Mouse (Mus musculus) kidney, postnatal 36 days (tissue): ENCODE results near the gene Timm44.
A peak's percentile ranks its signal among the peaks of the same experiment; 100 is the strongest.

Source experiments
- DNase-seq, 2 experiments: peaks; one replicate each; pipeline ENCODE4 v3.0.0; 2021 to 2022; ENCODE audit warnings: mixed read lengths in 2 of 2

Timm44 gene

DNA sequence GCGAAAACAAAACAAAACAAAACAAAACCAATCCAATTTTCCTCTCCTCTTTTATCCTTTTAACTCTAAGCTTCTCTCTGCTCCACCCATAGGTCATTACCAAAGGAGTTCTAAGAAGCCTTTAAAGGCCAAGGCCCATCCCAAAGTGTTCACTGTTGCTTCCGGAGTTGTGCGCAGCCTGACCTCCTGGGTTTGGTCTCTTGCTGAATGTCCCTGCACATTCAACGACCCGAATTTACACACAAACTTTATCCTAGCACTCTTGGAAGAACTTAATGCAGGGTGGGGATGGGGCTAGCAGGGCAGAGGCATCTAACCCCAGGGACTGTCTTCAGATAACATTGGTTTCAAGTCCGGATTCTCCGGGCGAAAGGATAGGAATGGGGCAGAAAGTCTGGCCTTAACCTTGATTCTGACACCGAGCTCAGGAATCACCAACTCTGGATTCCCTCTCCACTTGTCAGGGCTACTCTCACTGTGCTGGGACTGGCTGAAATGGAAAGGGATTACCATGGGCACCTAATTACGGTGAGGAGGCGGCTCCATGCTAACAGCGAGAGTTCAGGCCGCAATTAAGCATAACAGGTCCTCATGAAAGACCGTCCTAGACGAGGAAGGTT lies 37.8 kb downstream of the Timm44 start:
- peak; percentile 37 to 50 for DNase-seq

- no peak for DNase-seq
Measured at GRCm38 (mm10) chr8:4230612-4231351, 44.9 kb downstream of the Timm44 start.

DNA sequence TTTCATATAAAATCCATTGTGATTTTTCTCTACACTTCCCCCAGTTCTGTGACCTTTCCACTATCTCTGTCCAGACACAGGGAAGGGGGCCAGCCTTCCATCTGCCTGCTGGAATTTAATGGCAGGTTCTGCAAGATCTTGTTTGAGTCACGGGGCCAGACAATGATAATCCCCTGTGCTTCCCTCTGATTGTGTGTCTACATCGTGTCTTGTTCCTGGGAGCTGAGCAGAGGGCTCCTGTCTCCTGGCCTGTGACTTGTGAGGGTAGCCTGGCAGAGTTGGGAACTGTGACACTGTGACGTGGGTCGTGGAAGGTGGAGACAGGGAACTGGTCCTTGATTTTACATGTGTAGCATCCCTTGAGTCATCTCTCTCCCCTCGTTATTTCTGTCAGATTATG lies 45.9 kb downstream of the Timm44 start:
- DNase-seq: no peak

DNA sequence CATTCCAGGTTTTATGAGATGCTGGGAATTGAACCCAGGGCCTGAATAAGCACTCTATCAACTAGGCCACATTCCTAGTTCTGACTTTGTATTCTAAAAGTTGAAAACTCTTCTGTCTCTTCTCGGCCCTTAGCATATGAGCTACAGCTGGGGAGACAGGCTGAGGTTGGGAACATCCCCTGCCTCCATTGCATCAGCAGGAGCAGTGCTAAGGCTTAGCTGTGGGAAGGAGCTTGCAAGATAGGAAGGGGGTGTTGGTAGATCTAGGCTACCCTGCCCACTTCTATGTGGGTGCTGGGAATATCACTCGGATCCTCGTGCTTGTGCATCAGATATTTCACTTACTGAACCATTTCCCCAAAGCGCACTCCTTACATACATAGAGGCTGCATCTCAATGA lies 47.8 kb downstream of the Timm44 start:
- no peak for DNase-seq

DNA sequence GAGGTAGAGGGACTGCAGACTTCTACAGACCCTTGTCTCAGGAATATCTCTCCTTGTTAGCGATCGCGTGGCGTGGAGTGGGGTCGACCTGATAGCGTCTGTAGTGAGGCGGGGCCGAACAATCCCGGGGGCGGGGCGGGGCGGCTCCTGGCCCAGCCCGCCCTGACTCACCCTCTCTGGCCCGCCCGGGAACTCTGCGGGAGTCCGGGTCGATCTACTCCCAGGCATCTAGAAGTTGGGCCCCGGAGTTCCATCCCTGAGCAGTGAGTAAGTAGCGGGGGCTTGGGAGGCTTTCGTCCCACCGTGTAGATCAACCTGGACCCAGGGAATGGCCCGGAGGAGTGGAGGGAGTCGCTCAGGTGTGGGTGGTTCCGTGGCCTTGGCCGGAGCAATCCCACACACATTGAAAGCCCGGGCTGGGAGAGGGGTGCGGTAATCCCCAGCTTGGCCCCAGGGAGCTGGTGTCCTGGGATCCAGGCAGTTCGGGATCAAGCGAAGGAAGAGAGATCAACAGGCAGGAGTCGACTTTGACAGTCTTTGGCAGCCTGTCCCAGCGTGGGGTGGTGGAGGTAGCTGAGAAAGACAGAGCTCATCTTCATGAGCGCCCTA lies 48.9 kb downstream of the Timm44 start, which contains the start of gene Lrrc8e:
Gene Lrrc8e (plus strand): TSS at position 89 of the 609 bp plus-strand sequence.
- DNase-seq: peak; percentile 13 to 54

DNA sequence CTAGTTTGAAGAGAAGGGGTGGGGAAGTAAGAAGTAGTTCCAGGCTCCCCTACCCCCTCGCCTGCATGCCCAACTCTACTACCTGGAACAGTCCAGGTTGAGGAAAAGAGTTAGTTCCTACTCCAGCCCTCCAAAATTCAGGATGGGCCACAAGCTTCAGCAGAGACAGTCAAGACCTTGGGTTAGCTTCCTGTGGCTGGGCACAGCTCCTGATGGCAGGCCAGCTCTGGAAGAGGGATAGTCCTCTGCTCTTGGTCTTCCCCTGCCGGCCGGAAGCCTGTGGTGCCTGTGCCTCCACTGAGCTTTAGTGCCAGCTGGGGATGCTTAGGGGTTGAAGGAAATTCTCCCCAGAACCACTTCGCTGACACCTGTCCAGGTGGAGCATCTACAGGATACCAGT lies 49.4 kb downstream of the Timm44 start:
- no peak for DNase-seq

GRCm38 (mm10) chr8:4222059-4222458 lies 53.7 kb downstream of the Timm44 start:
- DNase-seq: no peak

DNA sequence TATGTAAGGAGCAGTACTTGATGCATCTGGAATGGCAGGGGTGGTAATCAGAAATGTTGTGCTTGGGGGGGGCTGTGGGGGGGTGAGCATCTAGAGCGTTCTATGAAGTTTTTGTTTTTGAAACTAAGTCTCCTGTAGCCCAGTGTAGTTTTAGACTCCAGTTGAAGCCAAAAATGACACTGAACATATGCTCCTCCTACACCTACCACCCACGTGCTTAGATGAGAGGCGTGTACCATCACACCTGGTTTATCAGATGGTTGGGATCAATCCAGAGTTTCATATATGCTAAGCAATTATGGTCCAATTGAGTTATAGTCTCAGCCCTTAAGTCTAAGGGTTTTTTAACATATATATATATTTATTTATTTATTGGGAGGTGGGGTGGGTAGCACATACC lies 56.1 kb downstream of the Timm44 start:
- no peak for DNase-seq

DNA sequence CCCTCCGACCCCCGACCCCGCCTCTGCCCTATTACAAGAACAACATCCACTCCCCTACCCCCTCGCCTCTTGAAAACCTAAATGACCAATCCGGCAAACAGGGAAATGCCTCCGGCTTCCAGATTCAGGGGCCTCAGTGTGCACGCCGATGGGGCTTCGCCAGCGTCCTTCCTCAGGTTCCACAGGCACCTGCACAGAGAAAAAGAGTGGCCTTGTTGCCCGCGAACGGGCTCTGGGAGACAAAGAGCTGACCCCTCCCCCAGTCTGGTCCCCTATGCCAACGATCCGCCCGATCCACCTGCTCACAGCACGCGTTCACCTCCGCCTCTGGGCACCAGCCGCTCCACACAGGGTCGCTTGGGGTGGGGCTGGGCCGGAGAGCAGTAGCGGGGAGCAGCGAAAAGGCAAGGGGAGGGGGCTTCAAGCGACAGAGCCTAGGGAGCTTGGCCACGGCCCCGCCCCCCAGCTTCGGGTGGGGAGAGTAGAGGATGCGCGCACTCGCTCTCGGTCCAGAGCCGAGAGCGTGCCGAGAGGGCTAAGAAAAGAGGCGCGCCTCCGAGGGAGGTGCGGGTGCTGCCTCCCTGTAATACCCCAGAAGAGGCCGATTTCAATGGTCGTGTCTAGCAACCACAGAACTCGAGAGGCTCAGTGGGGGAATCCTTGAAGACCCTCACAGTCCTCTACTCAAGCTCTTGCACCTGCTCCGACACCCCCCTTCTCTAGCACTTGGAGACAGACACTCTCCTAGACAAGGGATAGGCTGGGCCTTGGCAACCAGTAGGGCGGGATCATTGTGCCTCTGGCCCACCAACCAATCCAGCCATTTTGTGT lies 58.7 kb downstream of the Timm44 start, which contains the start of gene Prr36:
Gene Prr36 (minus strand): TSS at position 669 of the 831 bp plus-strand sequence.
- no peak for DNase-seq

DNA sequence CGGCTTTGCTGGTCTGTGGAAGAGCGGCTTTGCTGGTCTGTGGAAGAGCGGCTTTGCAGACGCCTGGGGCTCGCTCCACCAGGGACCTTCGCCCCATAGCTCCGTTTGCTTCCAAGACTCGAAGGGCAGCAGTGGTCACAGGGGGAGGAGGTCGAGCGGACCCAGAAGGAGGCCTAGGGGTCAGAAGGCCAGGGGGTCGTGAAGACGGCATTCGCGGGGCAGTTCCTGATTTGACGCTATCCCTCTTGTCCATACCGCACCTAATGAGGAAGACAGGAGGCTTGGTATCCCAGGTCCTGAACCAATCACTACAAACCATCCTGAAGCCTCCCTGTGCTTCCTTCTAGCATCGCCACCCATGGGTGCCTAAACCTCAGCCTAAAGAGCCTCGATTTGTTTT lies 59.4 kb downstream of the Timm44 start:
- no peak for DNase-seq

GRCm38 (mm10) chr8:4214006-4214980 lies 61.4 kb downstream of the Timm44 start:
- DNase-seq: peak; percentile 39 to 52

DNA sequence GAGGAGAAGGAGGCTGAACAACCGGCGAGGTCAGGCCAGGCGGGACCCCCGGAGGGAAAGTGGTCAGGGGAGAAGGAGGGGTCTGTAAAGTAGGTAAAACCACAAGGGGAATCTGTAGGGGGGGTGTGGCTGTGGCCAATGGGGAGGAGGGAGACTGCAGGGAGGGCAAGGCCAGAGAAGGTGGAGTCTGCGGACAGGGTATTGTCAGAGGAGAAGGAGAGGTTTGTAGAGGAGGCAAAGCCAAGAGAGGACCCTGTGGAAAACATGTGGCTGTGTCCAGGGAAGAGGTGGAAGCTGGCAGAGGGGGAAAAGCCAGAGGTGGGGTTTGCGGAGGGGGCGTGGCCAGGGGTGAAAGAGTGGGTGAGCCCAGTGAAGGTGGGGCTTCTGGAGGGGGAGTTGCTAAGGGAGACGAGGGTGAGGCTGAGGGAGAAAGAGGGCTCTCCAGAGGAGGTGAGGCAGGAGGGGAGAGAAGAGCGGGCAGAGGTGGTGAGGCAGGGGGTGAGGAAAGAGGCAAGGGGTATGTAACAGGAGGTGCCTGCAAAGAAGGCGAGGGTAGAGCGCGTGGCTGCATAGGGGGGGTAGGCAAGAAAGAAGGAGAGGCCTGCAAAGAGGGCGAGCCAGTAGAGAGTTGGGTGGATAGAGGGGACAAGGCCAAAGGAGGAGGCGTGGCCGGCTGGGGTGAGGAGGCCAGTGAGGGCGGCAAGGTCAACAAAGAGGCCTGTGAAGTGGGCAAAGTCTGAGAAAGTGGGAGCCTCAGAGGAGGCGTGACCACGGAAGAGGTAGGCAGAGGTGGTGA lies 62.3 kb downstream of the Timm44 start:
- DNase-seq: peak; percentile 34 to 52

DNA sequence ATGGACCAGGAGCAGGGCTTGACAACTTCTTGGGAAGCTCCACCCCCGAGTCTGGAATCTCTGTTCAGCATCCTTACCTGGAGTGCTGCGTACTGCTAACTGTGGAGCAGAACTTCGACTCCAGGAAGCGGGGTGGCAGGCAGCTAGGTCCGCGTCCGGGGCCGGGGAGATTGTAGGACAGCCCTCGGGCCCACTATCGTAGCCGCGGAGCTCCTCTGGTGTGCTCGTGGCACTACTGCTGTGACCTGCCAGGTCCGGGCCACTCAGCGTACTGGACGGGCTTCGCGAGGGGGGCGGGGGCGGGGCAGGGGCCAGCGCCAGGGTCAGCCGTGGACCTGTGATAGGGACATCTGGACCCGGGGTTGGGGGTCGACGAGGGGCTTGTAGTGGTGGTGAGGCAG lies 62.9 kb downstream of the Timm44 start:
- DNase-seq: peak in 1 of 2 experiments; percentile 36

DNA sequence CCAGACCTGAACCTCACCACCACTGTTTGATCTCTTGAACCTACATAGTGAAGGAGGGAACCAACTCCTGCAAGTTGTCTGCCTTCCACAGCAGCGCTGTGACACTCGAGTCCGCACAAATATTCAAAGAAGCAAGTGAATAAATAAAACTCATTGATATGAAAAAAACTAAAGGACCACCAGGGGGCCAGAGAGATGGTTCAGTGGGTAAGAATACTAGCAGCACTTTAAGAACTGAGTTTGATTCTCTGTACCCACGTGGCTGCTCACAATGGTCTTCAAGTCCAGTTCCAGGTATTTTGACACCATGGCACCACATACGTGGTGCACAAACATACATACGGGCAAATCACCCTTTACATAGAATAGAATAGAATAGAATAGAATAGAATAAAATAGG lies 64.6 kb downstream of the Timm44 start:
- no peak for DNase-seq
